Mouse (Mus musculus) CD8-positive naive resting alpha-beta T cell, adult 2 months (primary cell): ENCODE data around the gene Prss54.

ENCODE experiments used
- DNase-seq, 2 experiments: peaks; one replicate each; pipeline ENCODE4 v3.0.0; 2022; ENCODE audit warnings: low read depth in 2 of 2, low spot score in 2 of 2

Gene Prss54

GRCm38 (mm10) chr8:95555963-95556362, 20.2 kb downstream of the Prss54 start:
- no peak for DNase-seq

GRCm38 (mm10) chr8:95551577-95551976, 24.6 kb downstream of the Prss54 start:
- DNase-seq: no peak

- no peak for DNase-seq
Measured at GRCm38 (mm10) chr8:95549871-95550829, 26.0 kb downstream of the Prss54 start.

- DNase-seq: no peak
Measured at GRCm38 (mm10) chr8:95547931-95548330, 28.2 kb downstream of the Prss54 start.

GRCm38 (mm10) chr8:95546986-95547385, 29.2 kb downstream of the Prss54 start:
- DNase-seq: no peak

GRCm38 (mm10) chr8:95545815-95546214, 30.3 kb downstream of the Prss54 start:
- no peak for DNase-seq

- no peak for DNase-seq
Measured at GRCm38 (mm10) chr8:95543065-95543464, 33.1 kb downstream of the Prss54 start.

GRCm38 (mm10) chr8:95542191-95542590, 33.9 kb downstream of the Prss54 start:
- DNase-seq: no peak

GRCm38 (mm10) chr8:95539487-95539886, 36.7 kb downstream of the Prss54 start:
- no peak for DNase-seq

GRCm38 (mm10) chr8:95533584-95534387, 42.4 kb downstream of the Prss54 start, which contains the start of gene Ccdc113:
Gene Ccdc113 (plus strand): TSS chr8:95534085.
- DNase-seq: peak in 1 of 2 experiments; percentile 2

GRCm38 (mm10) chr8:95532206-95532605, 43.9 kb downstream of the Prss54 start:
- DNase-seq: no peak

- DNase-seq: no peak
Measured at GRCm38 (mm10) chr8:95528750-95529310, 47.3 kb downstream of the Prss54 start.

GRCm38 (mm10) chr8:95528194-95528593, 47.9 kb downstream of the Prss54 start:
- no peak for DNase-seq

- no peak for DNase-seq
Measured at GRCm38 (mm10) chr8:95523991-95524390, 52.1 kb downstream of the Prss54 start.

- no peak for DNase-seq
Measured at GRCm38 (mm10) chr8:95516928-95517327, 59.2 kb downstream of the Prss54 start.

GRCm38 (mm10) chr8:95513219-95513618, 62.9 kb downstream of the Prss54 start:
- no peak for DNase-seq

- no peak for DNase-seq
Measured at GRCm38 (mm10) chr8:95512257-95512656, 63.9 kb downstream of the Prss54 start.
